Mouse (Mus musculus): ENCODE measurements around the gene Trp53bp2.
A peak's percentile ranks its signal among the peaks of the same experiment; 100 is the strongest.

- TF ChIP-seq CTCF (IDR thresholded peaks at IDR 0.05; ENCODE audit: control insufficient read depth, insufficient read depth, low read length) (peak; percentile 10; the same call in 1 of the 2 replicates), POLR2A (IDR thresholded peaks at IDR 0.05; ENCODE audit: borderline replicate concordance, control insufficient read depth, low read depth, low read length) (peak; percentile 59; the same call in 1 of the 2 replicates)
Measured at GRCm38 (mm10) chr1:182408684-182409327, at the start of gene Trp53bp2.
